Mouse (Mus musculus) brain, embryonic 14.5 days (tissue): Measurements from ENCODE around the gene Nxpe4.

ENCODE experiments used
- CTCF ChIP-seq: fragments of 200-500 bp; IDR thresholded peaks from 2 replicates; pipeline ENCODE4 v1.5.1; 2012; ENCODE audit warnings: inconsistent platforms, mild to moderate bottlenecking, moderate library complexity, borderline replicate concordance; ENCODE audit not compliant: insufficient read depth, insufficient read length; ENCODE audit errors: extremely low read depth
- POLR2A ChIP-seq: fragments of 200-500 bp; IDR thresholded peaks from 2 replicates; pipeline ENCODE4 v1.6.1; 2012; ENCODE audit warnings: mild to moderate bottlenecking, inconsistent platforms, borderline replicate concordance; ENCODE audit not compliant: poor library complexity, insufficient read depth, insufficient read length, severe bottlenecking; ENCODE audit errors: extremely low read depth

- TF ChIP-seq POLR2A (no peak), CTCF (no peak)
Observed at GRCm38 (mm10) chr9:48265491-48265890, 103.7 kb downstream of the Nxpe4 start.
